ENCODE assay signal across 30 mouse cellular contexts in the genomic region with DNA sequence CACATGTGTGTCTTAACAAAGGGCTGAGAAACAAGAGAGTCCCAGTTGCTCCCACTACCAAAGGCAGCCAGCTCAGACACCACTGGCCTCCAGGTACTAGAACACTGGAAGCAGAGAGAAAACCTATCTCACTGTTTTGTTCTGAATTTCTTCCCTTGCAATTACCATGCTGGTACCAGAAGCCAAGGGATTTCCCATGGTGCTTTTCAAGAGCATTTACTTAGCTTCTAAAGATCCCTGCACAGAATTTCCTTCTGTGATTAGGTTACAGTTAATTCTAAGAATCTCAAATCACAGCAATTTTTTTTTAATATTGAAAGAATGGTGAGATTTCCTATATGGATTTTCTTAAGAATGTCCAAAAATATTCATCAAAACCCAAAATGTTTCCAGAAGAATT. TPM values are rescaled to one million over a fixed set of nuclear protein-coding genes. Genes with fewer than 3 reads are reported as not detected.
A peak's percentile ranks its signal among the peaks of the same experiment; 100 is the strongest.
DNase-seq lines count a peak whose midpoint lies in the region; ATAC-seq and TF ChIP-seq lines count a peak whose summit lies in the region.
"Had no signal": no experiment of that assay in that cellular context is flagged by ENCODE, and none has a peak within 500 bp of the region (broad histone marks: within the 10 kb centered on the region; RNA-seq: fewer than 3 reads in every experiment).

No protein-coding gene starts in this region.

- peak overlapping the region; percentile 80 for H3K27ac ChIP-seq in embryonic facial prominence, embryonic 12.5 days
- peak overlapping the region; percentile 82 for H3K27ac ChIP-seq in embryonic fibroblast, embryonic 13.5 days (ENCODE audit: insufficient read depth, low read length)
- peak overlapping the region; percentile 23; the same call in 1 of the 2 replicates for H3K27ac ChIP-seq in limb, embryonic 13.5 days
- H3K27ac ChIP-seq in forebrain, embryonic 13.5 days: no peak overlapping the region
- H3K27ac ChIP-seq: embryonic facial prominence, embryonic 15.5 days; forebrain, embryonic 10.5 days; gastrocnemius, adult 2 months; heart, embryonic 15.5 days; hindbrain, embryonic 14.5 days; hindbrain, postnatal 0 days had no signal

- no peaks in the 10 kb centered on the region for H3K27me3 ChIP-seq in embryonic facial prominence, embryonic 12.5 days
- no peaks in the 10 kb centered on the region for H3K27me3 ChIP-seq in limb, embryonic 13.5 days
- H3K27me3 ChIP-seq in forebrain, embryonic 13.5 days: no peaks in the 10 kb centered on the region
- H3K27me3 ChIP-seq: embryonic facial prominence, embryonic 15.5 days; heart, embryonic 12.5 days; heart, embryonic 15.5 days had no signal

- peaks cover 28% of the 10 kb centered on the region; the same call in 1 of the 2 replicates for H3K4me1 ChIP-seq in embryonic facial prominence, embryonic 12.5 days
- H3K4me1 ChIP-seq in embryonic fibroblast, embryonic 13.5 days (ENCODE audit: control insufficient read depth, insufficient read depth, low read length): peaks cover 11% of the 10 kb centered on the region
- H3K4me1 ChIP-seq in limb, embryonic 13.5 days: peaks cover 36% of the 10 kb centered on the region
- H3K4me1 ChIP-seq in forebrain, embryonic 13.5 days: peaks cover 8% of the 10 kb centered on the region

- ATAC-seq in embryonic facial prominence, embryonic 12.5 days (ENCODE audit: insufficient number of reproducible peaks, insufficient read depth, low FRiP score, low TSS enrichment): no peak
- no peak for ATAC-seq in limb, embryonic 13.5 days (ENCODE audit: low FRiP score, low read depth)
- ATAC-seq in forebrain, embryonic 13.5 days: no peak
- no peak for ATAC-seq in erythroid progenitor cell, adult 5-6 weeks (replicated peaks; ENCODE audit: low FRiP score, poor library complexity, severe bottlenecking)
- ATAC-seq: CD4-positive, CD25-positive, alpha-beta regulatory T cell, adult 4 months; forebrain, embryonic 14.5 days; forebrain, postnatal 0 days; hindbrain, postnatal 0 days; inflammation-experienced regulatory T-cells, adult 6 months; intestine, embryonic 16.5 days had no signal

- H3K4me2 ChIP-seq in embryonic facial prominence, embryonic 12.5 days (replicated peaks): no peak overlapping the region
- no peak overlapping the region for H3K4me2 ChIP-seq in limb, embryonic 13.5 days (replicated peaks)
- H3K4me2 ChIP-seq in forebrain, embryonic 13.5 days: no peak overlapping the region
- H3K4me2 ChIP-seq: embryonic facial prominence, embryonic 15.5 days; heart, embryonic 12.5 days; heart, embryonic 15.5 days; hindbrain, embryonic 14.5 days had no signal

- no peaks in the 10 kb centered on the region for H3K9me3 ChIP-seq in embryonic facial prominence, embryonic 12.5 days
- no peaks in the 10 kb centered on the region for H3K9me3 ChIP-seq in limb, embryonic 13.5 days
- no peaks in the 10 kb centered on the region for H3K9me3 ChIP-seq in forebrain, embryonic 13.5 days (replicated peaks)
- H3K9me3 ChIP-seq: embryonic facial prominence, embryonic 15.5 days; forebrain, embryonic 10.5 days; heart, embryonic 12.5 days; heart, embryonic 15.5 days had no signal

- H3K4me3 ChIP-seq in embryonic facial prominence, embryonic 12.5 days: no peak overlapping the region
- H3K4me3 ChIP-seq in embryonic fibroblast, embryonic 13.5 days (ENCODE audit: insufficient read depth, low read length): no peak overlapping the region
- H3K4me3 ChIP-seq in limb, embryonic 13.5 days: no peak overlapping the region
- H3K4me3 ChIP-seq in forebrain, embryonic 13.5 days: no peak overlapping the region
- H3K4me3 ChIP-seq: embryonic facial prominence, embryonic 15.5 days; erythroblast, embryonic 14.5 days; forebrain, embryonic 10.5 days; gastrocnemius, adult 2 months; heart, embryonic 12.5 days; heart, embryonic 15.5 days had no signal

- DNase-seq in neural tube, embryonic 10.5 days (ENCODE audit: extremely low spot score, low spot score): no peak
- DNase-seq: adrenal gland, adult 8-10 months; adrenal gland, postnatal 25 days; cerebellum, adult 11-12 months; cerebellum, adult 8-10 months; cerebellum, postnatal 10 days; cerebellum, postnatal 36 days; forebrain, postnatal 0 days; gastrocnemius, adult 2 months; gastrocnemius, postnatal 14 days; heart, adult 11 months; heart, postnatal 10 days; heart, postnatal 36 days had no signal

- no peaks in the 10 kb centered on the region for H3K36me3 ChIP-seq in embryonic facial prominence, embryonic 12.5 days
- H3K36me3 ChIP-seq in limb, embryonic 13.5 days: no peaks in the 10 kb centered on the region
- no peaks in the 10 kb centered on the region for H3K36me3 ChIP-seq in forebrain, embryonic 13.5 days (ENCODE audit: poor library complexity, severe bottlenecking)
- H3K36me3 ChIP-seq: embryonic facial prominence, embryonic 15.5 days; forebrain, embryonic 10.5 days; heart, embryonic 12.5 days; heart, embryonic 15.5 days had no signal

- TF ChIP-seq POLR2A in embryonic fibroblast, embryonic 13.5 days (IDR thresholded peaks at IDR 0.05; ENCODE audit: low read depth, low read length): no peak

- H3K9ac ChIP-seq in embryonic facial prominence, embryonic 12.5 days: no peak overlapping the region
- H3K9ac ChIP-seq in limb, embryonic 13.5 days: no peak overlapping the region
- no peak overlapping the region for H3K9ac ChIP-seq in forebrain, embryonic 13.5 days
- H3K9ac ChIP-seq: embryonic facial prominence, embryonic 15.5 days; forebrain, postnatal 0 days; heart, embryonic 12.5 days; heart, embryonic 15.5 days; hindbrain, embryonic 14.5 days had no signal

- no peak for TF ChIP-seq CTCF in embryonic fibroblast, embryonic 13.5 days (IDR thresholded peaks at IDR 0.05; ENCODE audit: borderline replicate concordance, insufficient read depth, low read length)

RNA-seq across cellular contexts. Expression of a gene that starts 31.2 kb away (rescaled TPM):
- polyA plus RNA-seq in embryonic facial prominence, embryonic 12.5 days (2016; fragmentation: Nextera tagmentation; extraction: Ambion mirVana): 678 and 730 TPM in 2 replicates
- 706 and 1,598 TPM in 2 replicates for polyA plus RNA-seq in embryonic fibroblast, embryonic 13.5 days (2011; ENCODE audit: insufficient read length, low read depth, missing spikeins)
- 603 and 694 TPM in 2 replicates for polyA plus RNA-seq in limb, embryonic 13.5 days (2015; fragmentation: Nextera tagmentation; extraction: Ambion mirVana)
- polyA plus RNA-seq in forebrain, embryonic 13.5 days (2015; fragmentation: Nextera tagmentation; extraction: Ambion mirVana): 421 and 545 TPM in 2 replicates
- not detected in 2 replicates for total RNA-seq in erythroid progenitor cell, adult 5-6 weeks (2015; ENCODE audit: low replicate concordance)
- not detected in 2 replicates for total RNA-seq in erythroid progenitor cell, adult 5-6 weeks (2017; ENCODE audit: low replicate concordance)
- total RNA-seq: MEL had no signal
- polyA plus RNA-seq: CD4-positive, CD25-positive, alpha-beta regulatory T cell, adult 4 months; erythroblast, embryonic 14.5 days had no signal
